Mouse (Mus musculus) myocyte (in vitro differentiated cells): ENCODE results near the gene Elovl6. TPM values are rescaled to one million over a fixed set of nuclear protein-coding genes. Genes with fewer than 3 reads are reported as not detected.

Experiments used
- H3K27me3 ChIP-seq: one replicate; pipeline ENCODE4 v1.6.1; 2011; ENCODE audit not compliant: control insufficient read depth, insufficient read depth, insufficient read length
- H3K36me3 ChIP-seq: one replicate; pipeline ENCODE4 v1.6.1; 2011; ENCODE audit not compliant: control insufficient read depth, insufficient read depth
- H3K4me2 ChIP-seq: one replicate; pipeline ENCODE4 v1.6.1; 2011; ENCODE audit warnings: low read depth, control low read depth
- H3K4me3 ChIP-seq: one replicate; pipeline ENCODE4 v1.5.1; 2011; ENCODE audit warnings: mild to moderate bottlenecking, control low read depth, moderate library complexity
- H3K79me2 ChIP-seq: one replicate; pipeline ENCODE4 v1.6.1; 2011; ENCODE audit not compliant: control insufficient read depth, insufficient read depth
- H3ac ChIP-seq: one replicate; pipeline ENCODE4 v1.6.1; 2011; ENCODE audit not compliant: control insufficient read depth, insufficient read length
- CEBPB ChIP-seq: IDR thresholded peaks from 2 replicates; pipeline ENCODE4 v1.6.1; 2011; ENCODE audit warnings: mild to moderate bottlenecking, moderate library complexity; ENCODE audit not compliant: poor library complexity, insufficient read depth, severe bottlenecking
- E2F4 ChIP-seq: IDR thresholded peaks from one replicate; pipeline ENCODE4 v1.6.1; 2011; ENCODE audit warnings: mild to moderate bottlenecking, control low read depth, moderate library complexity; ENCODE audit not compliant: insufficient read depth
- MAX ChIP-seq: IDR thresholded peaks from one replicate; pipeline ENCODE4 v1.6.1; 2011; ENCODE audit warnings: low read depth, mild to moderate bottlenecking, control low read depth
- MYOD1 ChIP-seq, 3 experiments: IDR thresholded peaks; one replicate each; pipeline ENCODE4 v1.6.1; 2011; ENCODE audit warnings: control low read depth in 2 of 3, low read depth in 2 of 3, mild to moderate bottlenecking in 2 of 3, moderate library complexity in 1 of 3; ENCODE audit not compliant: insufficient read length in 2 of 3, control insufficient read depth in 1 of 3
- MYOG ChIP-seq, 3 experiments: IDR thresholded peaks; one replicate each; pipeline ENCODE4 v1.6.1; 2011; ENCODE audit warnings: control low read depth in 2 of 3, low read depth in 2 of 3, mild to moderate bottlenecking in 2 of 3; ENCODE audit not compliant: insufficient read length in 2 of 3, control insufficient read depth in 1 of 3, insufficient read depth in 1 of 3
- POLR2A ChIP-seq: IDR thresholded peaks from one replicate; pipeline ENCODE4 v1.6.1; 2011; ENCODE audit warnings: low read depth, mild to moderate bottlenecking, control low read depth, moderate library complexity; ENCODE audit not compliant: insufficient read length
- POLR2AphosphoS2 ChIP-seq: IDR thresholded peaks from one replicate; pipeline ENCODE4 v1.6.1; 2011; ENCODE audit warnings: low read depth, control low read depth; ENCODE audit not compliant: insufficient read length
- REST ChIP-seq: IDR thresholded peaks from one replicate; pipeline ENCODE4 v1.6.1; 2011; ENCODE audit warnings: mild to moderate bottlenecking, control low read depth, moderate library complexity; ENCODE audit not compliant: insufficient read depth, insufficient read length
- SRF ChIP-seq: IDR thresholded peaks from one replicate; pipeline ENCODE4 v1.6.1; 2011; ENCODE audit warnings: low read depth; ENCODE audit not compliant: control insufficient read depth, insufficient read length
- TCF12 ChIP-seq: IDR thresholded peaks from one replicate; pipeline ENCODE4 v1.6.1; 2011; ENCODE audit warnings: mild to moderate bottlenecking, control low read depth; ENCODE audit not compliant: poor library complexity, insufficient read depth, severe bottlenecking
- TCF3 ChIP-seq: IDR thresholded peaks from one replicate; pipeline ENCODE4 v1.6.1; 2011; ENCODE audit warnings: low read depth, control low read depth; ENCODE audit not compliant: insufficient read length
- USF1 ChIP-seq: IDR thresholded peaks from one replicate; pipeline ENCODE4 v1.6.1; 2011; ENCODE audit warnings: low read depth, mild to moderate bottlenecking, control low read depth, moderate library complexity
- polyA plus RNA-seq: library from polyadenylated mRNA; unstranded; fragments of >200 nt; fragmentation: generic; extraction: Trizol; gene quantifications from one replicate; pipeline ENCODE4 v1.2.1, GENCODE M21; 2012; ENCODE audit warnings: missing spikeins

Gene Elovl6
- polyA plus RNA-seq, 1 experiment: 6.8 TPM

DNA sequence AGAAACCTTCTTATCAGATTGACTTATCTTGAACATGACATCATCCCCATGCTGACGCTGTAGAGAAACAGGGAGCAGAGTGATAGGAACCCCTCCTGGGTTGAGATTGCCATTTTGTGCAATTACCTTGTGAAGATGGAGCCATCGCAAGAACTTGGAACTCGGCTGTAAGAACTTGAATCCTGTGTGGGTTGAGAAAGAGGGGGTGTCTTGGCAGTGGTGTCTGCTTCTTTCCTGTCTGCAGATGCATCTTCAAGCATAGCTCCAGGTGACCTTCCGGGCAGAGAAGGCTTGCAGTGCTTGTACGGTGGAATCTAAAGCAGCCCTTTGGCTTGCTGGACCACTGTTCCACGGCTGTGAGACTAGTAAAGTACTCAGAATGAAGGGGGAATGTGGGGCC, 63.9 kb downstream of the Elovl6 start:
- H3K4me2 ChIP-seq: no peak overlapping the region
- peaks cover 11% of the 10 kb centered on the region for H3K79me2 ChIP-seq
- H3K4me3 ChIP-seq: no peak overlapping the region
- no peaks in the 10 kb centered on the region for H3K27me3 ChIP-seq
- no peaks in the 10 kb centered on the region for H3K36me3 ChIP-seq
- no peak overlapping the region for H3ac ChIP-seq
- no peak for TF ChIP-seq TCF3
- TF ChIP-seq POLR2AphosphoS2: no peak
- no peak for TF ChIP-seq TCF12
- no peak for TF ChIP-seq POLR2A
- no peak for TF ChIP-seq CEBPB
- no peak for TF ChIP-seq E2F4
- TF ChIP-seq SRF: no peak
- TF ChIP-seq MYOD1 (IDR thresholded peaks at IDR 0.05; ENCODE audit: control insufficient read depth in 1 of 3, insufficient read length in 2 of 3, low read depth in 2 of 3): no peak
- no peak for TF ChIP-seq REST
- no peak for TF ChIP-seq USF1
- no peak for TF ChIP-seq MAX
- TF ChIP-seq MYOG (IDR thresholded peaks at IDR 0.05; ENCODE audit: control insufficient read depth in 1 of 3, insufficient read depth in 1 of 3, insufficient read length in 2 of 3, low read depth in 2 of 3): no peak

DNA sequence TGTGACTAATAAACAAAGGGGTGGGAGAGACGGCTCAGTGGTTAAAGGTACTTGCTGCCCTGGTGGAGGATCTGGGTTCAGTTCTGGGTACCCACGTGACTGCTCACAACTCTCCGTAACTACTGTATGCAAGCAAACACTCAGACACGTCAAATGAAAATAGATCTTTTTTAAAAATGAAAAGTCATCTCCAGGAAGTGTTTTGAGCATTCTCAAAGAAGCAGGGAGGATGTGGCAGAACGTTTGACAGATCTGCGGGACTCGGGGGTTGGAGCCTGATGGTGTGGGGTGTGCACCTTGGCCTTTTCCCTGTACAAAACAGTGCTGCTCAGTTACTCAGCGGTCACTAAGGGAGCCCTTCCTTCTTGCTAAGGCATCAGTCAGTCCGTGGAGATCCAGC, 70.1 kb downstream of the Elovl6 start:
- Histone ChIP-seq H3K27me3 (no peaks in the 10 kb centered on the region), H3ac (no peak overlapping the region), H3K4me3 (no peak overlapping the region), H3K79me2 (no peaks in the 10 kb centered on the region), H3K36me3 (peaks cover 5% of the 10 kb centered on the region), H3K4me2 (no peak overlapping the region)
- TF ChIP-seq USF1: no peak
- no peak for TF ChIP-seq MYOG (IDR thresholded peaks at IDR 0.05; ENCODE audit: control insufficient read depth in 1 of 3, insufficient read depth in 1 of 3, insufficient read length in 2 of 3, low read depth in 2 of 3)
- TF ChIP-seq MYOD1 (IDR thresholded peaks at IDR 0.05; ENCODE audit: control insufficient read depth in 1 of 3, insufficient read length in 2 of 3, low read depth in 2 of 3): no peak
- no peak for TF ChIP-seq POLR2AphosphoS2
- no peak for TF ChIP-seq CEBPB
- no peak for TF ChIP-seq SRF
- TF ChIP-seq E2F4: no peak
- TF ChIP-seq MAX: no peak
- TF ChIP-seq TCF3: no peak
- no peak for TF ChIP-seq REST
- no peak for TF ChIP-seq POLR2A
- TF ChIP-seq TCF12: no peak

DNA sequence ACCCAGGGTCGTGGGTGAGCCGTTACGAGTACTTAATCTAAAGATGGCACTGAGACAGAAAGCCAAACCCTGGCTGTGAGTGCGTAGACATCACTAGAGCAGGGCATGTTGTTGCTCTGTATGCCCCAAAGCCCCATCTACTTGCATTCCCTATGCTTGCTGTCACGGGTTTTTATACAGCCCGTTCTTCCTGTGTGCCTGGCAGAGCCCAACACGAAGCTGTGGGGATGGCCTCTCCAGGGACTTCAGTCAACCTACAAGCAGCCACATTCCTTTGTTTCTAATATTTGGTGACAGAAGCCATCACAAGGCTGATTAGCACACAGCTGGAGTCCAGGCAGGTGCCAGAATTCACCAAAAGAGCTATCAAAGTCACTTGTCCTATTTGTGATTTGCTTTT, 73.3 kb downstream of the Elovl6 start:
- TF ChIP-seq TCF12: no peak
- no peak for TF ChIP-seq MYOD1 (IDR thresholded peaks at IDR 0.05; ENCODE audit: control insufficient read depth in 1 of 3, insufficient read length in 2 of 3, low read depth in 2 of 3)
- no peak for TF ChIP-seq MYOG (IDR thresholded peaks at IDR 0.05; ENCODE audit: control insufficient read depth in 1 of 3, insufficient read depth in 1 of 3, insufficient read length in 2 of 3, low read depth in 2 of 3)
- no peak for TF ChIP-seq E2F4
- no peak for TF ChIP-seq USF1
- TF ChIP-seq REST: no peak
- no peak for TF ChIP-seq SRF
- no peak for TF ChIP-seq MAX
- no peak for TF ChIP-seq POLR2A
- TF ChIP-seq TCF3: no peak
- TF ChIP-seq CEBPB: no peak
- TF ChIP-seq POLR2AphosphoS2: no peak
- no peak overlapping the region for H3K4me3 ChIP-seq

DNA sequence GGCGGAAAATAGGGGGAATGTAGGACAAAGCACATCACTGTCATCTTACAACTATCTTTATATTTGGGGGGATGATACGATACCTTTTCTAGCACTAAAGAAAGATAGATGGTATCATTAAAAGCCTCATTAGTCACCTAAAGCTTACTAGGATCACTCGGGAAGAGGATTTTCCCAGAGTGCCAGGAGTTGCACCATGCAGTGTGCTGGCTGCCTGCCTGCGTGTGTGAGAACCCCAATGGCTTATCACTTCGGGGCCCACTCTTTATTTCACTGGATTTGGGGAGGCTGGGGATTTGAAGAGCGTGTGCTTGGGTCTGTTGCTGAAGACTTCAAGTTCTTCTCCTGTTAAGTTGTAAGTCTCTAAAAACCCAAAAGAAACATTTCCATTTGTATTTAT, 73.8 kb downstream of the Elovl6 start:
- H3K36me3 ChIP-seq: peaks cover 19% of the 10 kb centered on the region
- no peak overlapping the region for H3K4me3 ChIP-seq
- no peak overlapping the region for H3K4me2 ChIP-seq
- no peak for TF ChIP-seq TCF12
- no peaks in the 10 kb centered on the region for H3K79me2 ChIP-seq
- no peak overlapping the region for H3ac ChIP-seq
- no peaks in the 10 kb centered on the region for H3K27me3 ChIP-seq

More for the DNA sequence above, 73.3 kb downstream of the Elovl6 start:
- Histone ChIP-seq H3K36me3 (peaks cover 16% of the 10 kb centered on the region), H3K27me3 (no peaks in the 10 kb centered on the region), H3K79me2 (no peaks in the 10 kb centered on the region), H3K4me2 (no peak overlapping the region), H3ac (no peak overlapping the region)

DNA sequence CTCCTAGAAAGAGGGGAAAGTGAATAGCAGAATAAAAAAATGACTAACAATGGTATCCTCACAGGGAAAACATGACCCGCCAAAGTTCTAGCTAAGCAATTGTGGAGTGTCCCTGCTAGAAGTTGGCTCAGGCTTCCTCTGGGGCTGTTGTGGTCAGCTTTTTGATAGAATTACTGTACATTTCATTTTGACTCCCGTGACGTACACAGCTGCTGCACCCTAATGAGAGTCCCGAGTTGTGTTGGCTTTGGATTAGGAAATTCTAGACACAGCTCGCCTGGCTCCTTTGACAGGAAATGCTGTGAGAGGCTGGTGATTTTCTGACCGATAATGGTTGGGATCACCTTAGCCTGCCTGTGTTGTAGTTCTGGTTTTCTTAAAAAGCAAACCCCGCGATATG, 79.5 kb downstream of the Elovl6 start:
- H3K36me3 ChIP-seq: peaks cover 21% of the 10 kb centered on the region
- no peaks in the 10 kb centered on the region for H3K27me3 ChIP-seq
- H3K79me2 ChIP-seq: peaks cover 3% of the 10 kb centered on the region
- H3K4me3 ChIP-seq: no peak overlapping the region
- H3ac ChIP-seq: no peak overlapping the region
- H3K4me2 ChIP-seq: no peak overlapping the region
- TF ChIP-seq MYOG (IDR thresholded peaks at IDR 0.05; ENCODE audit: control insufficient read depth in 1 of 3, insufficient read depth in 1 of 3, insufficient read length in 2 of 3, low read depth in 2 of 3) (peak in 1 of 3 experiments; percentile 12), MYOD1 (IDR thresholded peaks at IDR 0.05; ENCODE audit: control insufficient read depth in 1 of 3, insufficient read length in 2 of 3, low read depth in 2 of 3) (peak in 1 of 3 experiments; percentile 17), POLR2AphosphoS2 (no peak)
